Mouse (Mus musculus) liver, embryonic 16.5 days (tissue): Measurements from ENCODE around the gene Rassf6. TPM values are rescaled to one million over a fixed set of nuclear protein-coding genes. Genes with fewer than 3 reads are reported as not detected.

ENCODE experiments used
- ATAC-seq: fragments of 200-750 bp; cut with Nextera tagmentation; 2 replicates; pipeline ENCODE4 v1.8.0; 2017; ENCODE audit warnings: low read depth, mild to moderate bottlenecking, moderate number of reproducible peaks, moderate library complexity
- H3K27ac ChIP-seq: fragments of 300-500 bp; sonication (generic); 2 replicates; pipeline ENCODE4 v1.5.1; 2014; ENCODE audit warnings: mild to moderate bottlenecking, low read length
- H3K27me3 ChIP-seq: fragments of 300-500 bp; sonication (generic); 2 replicates; pipeline ENCODE4 v1.6.1; 2014; ENCODE audit warnings: low read depth, low read length, mixed read lengths; ENCODE audit not compliant: control insufficient read depth, insufficient read depth
- H3K36me3 ChIP-seq: fragments of 300-500 bp; sonication (generic); 2 replicates; pipeline ENCODE4 v1.6.1; 2014; ENCODE audit warnings: mild to moderate bottlenecking; ENCODE audit not compliant: control insufficient read depth, insufficient read depth
- H3K4me1 ChIP-seq: fragments of 300-500 bp; sonication (generic); 2 replicates; pipeline ENCODE4 v1.6.1; 2014; ENCODE audit warnings: low read depth, low read length, mixed read lengths; ENCODE audit not compliant: control insufficient read depth
- H3K4me2 ChIP-seq: fragments of 300-500 bp; sonication (generic); 2 replicates; pipeline ENCODE4 v1.6.1; 2014; ENCODE audit warnings: low read depth, low read length, mixed read lengths
- H3K4me3 ChIP-seq: fragments of 300-500 bp; sonication (generic); 2 replicates; pipeline ENCODE4 v1.5.1; 2014; ENCODE audit warnings: low read depth, mild to moderate bottlenecking, low read length
- H3K9ac ChIP-seq: fragments of 300-500 bp; sonication (generic); 2 replicates; pipeline ENCODE4 v1.6.1; 2014; ENCODE audit warnings: low read depth, low read length
- H3K9me3 ChIP-seq: fragments of 300-500 bp; sonication (generic); replicated peaks from 2 replicates; pipeline ENCODE4 v1.6.1; 2016; ENCODE audit warnings: low read length; ENCODE audit not compliant: control insufficient read depth
- WGBS: fragments of 180-500 bp; shearing (Covaris S2); extraction: QIAGEN DNeasy Blood & Tissue Kit; methylation state at CpG from one replicate; pipeline ENCODE4 v1.1.7; 2014; ENCODE audit not compliant: insufficient replicate concordance; 5-methylcytosine and 5-hydroxymethylcytosine counted together
- polyA plus RNA-seq: library from polyadenylated mRNA; unstranded; fragments of >200 nt; fragmentation: Nextera tagmentation; extraction: Ambion mirVana; gene quantifications from 2 replicates; pipeline ENCODE4 v1.2.1, GENCODE M21; 2015

Rassf6 gene
- polyA plus RNA-seq, 1 experiment from 2014 or later = 6.7 TPM

- Histone ChIP-seq H3K9ac (no peak overlapping the region), H3K36me3 (no peaks in the 10 kb centered on the region), H3K4me2 (no peak overlapping the region), H3K9me3 (no peaks in the 10 kb centered on the region), H3K27ac (no peak overlapping the region), H3K27me3 (no peaks in the 10 kb centered on the region), H3K4me3 (no peak overlapping the region), H3K4me1 (no peaks in the 10 kb centered on the region)
- no peak for ATAC-seq
- 71% methylated on average over 6 of the region's 6 CpGs for WGBS
Measured at GRCm38 (mm10) chr5:90656681-90657080, 16.2 kb upstream of the Rassf6 start.

GRCm38 (mm10) chr5:90655891-90656290, 15.4 kb upstream of the Rassf6 start:
- Histone ChIP-seq H3K9me3 (no peaks in the 10 kb centered on the region), H3K9ac (no peak overlapping the region), H3K4me1 (no peaks in the 10 kb centered on the region), H3K27me3 (no peaks in the 10 kb centered on the region), H3K27ac (no peak overlapping the region), H3K4me3 (no peak overlapping the region), H3K36me3 (no peaks in the 10 kb centered on the region), H3K4me2 (no peak overlapping the region)
- WGBS = 65% methylated on average over 13 of the region's 13 CpGs
- ATAC-seq = no peak

- ATAC-seq = no peak
- no peak overlapping the region for H3K4me3 ChIP-seq
- no peaks in the 10 kb centered on the region for H3K9me3 ChIP-seq
- no peak overlapping the region for H3K27ac ChIP-seq
- no peak overlapping the region for H3K4me2 ChIP-seq
- H3K36me3 ChIP-seq = no peaks in the 10 kb centered on the region
- H3K9ac ChIP-seq = no peak overlapping the region
- no peaks in the 10 kb centered on the region for H3K27me3 ChIP-seq
- no peaks in the 10 kb centered on the region for H3K4me1 ChIP-seq
- 28% methylated on average over 5 of the region's 5 CpGs for WGBS
Measured at GRCm38 (mm10) chr5:90654798-90655197, 14.3 kb upstream of the Rassf6 start.

- Histone ChIP-seq H3K36me3 (no peaks in the 10 kb centered on the region), H3K4me3 (no peak overlapping the region), H3K4me1 (no peaks in the 10 kb centered on the region), H3K27me3 (no peaks in the 10 kb centered on the region), H3K4me2 (no peak overlapping the region), H3K9me3 (no peaks in the 10 kb centered on the region), H3K9ac (no peak overlapping the region), H3K27ac (no peak overlapping the region)
- WGBS = 3% methylated on average over 3 of the region's 3 CpGs
- ATAC-seq = no peak
Measured at GRCm38 (mm10) chr5:90652724-90653123, 12.3 kb upstream of the Rassf6 start.

GRCm38 (mm10) chr5:90650466-90651150, 10.2 kb upstream of the Rassf6 start:
- Histone ChIP-seq H3K36me3 (no peaks in the 10 kb centered on the region), H3K9me3 (no peaks in the 10 kb centered on the region), H3K27me3 (no peaks in the 10 kb centered on the region), H3K4me1 (no peaks in the 10 kb centered on the region), H3K9ac (no peak overlapping the region), H3K27ac (no peak overlapping the region), H3K4me3 (no peak overlapping the region), H3K4me2 (no peak overlapping the region)
- WGBS = 59% methylated on average over 5 of the region's 5 CpGs
- ATAC-seq = no peak

- no peaks in the 10 kb centered on the region for H3K36me3 ChIP-seq
- no peak overlapping the region for H3K4me2 ChIP-seq
- H3K9ac ChIP-seq = no peak overlapping the region
- H3K27ac ChIP-seq = no peak overlapping the region
- no peak for ATAC-seq
- H3K4me1 ChIP-seq = no peaks in the 10 kb centered on the region
- no peaks in the 10 kb centered on the region for H3K27me3 ChIP-seq
- no peaks in the 10 kb centered on the region for H3K9me3 ChIP-seq
- H3K4me3 ChIP-seq = no peak overlapping the region
- 65% methylated on average over 5 of the region's 5 CpGs for WGBS
Measured at GRCm38 (mm10) chr5:90647473-90647872, 7.0 kb upstream of the Rassf6 start.

- no peak overlapping the region for H3K4me2 ChIP-seq
- no peaks in the 10 kb centered on the region for H3K36me3 ChIP-seq
- no peak overlapping the region for H3K27ac ChIP-seq
- no peak for ATAC-seq
- no peaks in the 10 kb centered on the region for H3K9me3 ChIP-seq
- WGBS = 63% methylated on average over 5 of the region's 5 CpGs
- no peaks in the 10 kb centered on the region for H3K27me3 ChIP-seq
- no peaks in the 10 kb centered on the region for H3K4me1 ChIP-seq
- H3K9ac ChIP-seq = no peak overlapping the region
- no peak overlapping the region for H3K4me3 ChIP-seq
Measured at GRCm38 (mm10) chr5:90646398-90646797, 5.9 kb upstream of the Rassf6 start.

GRCm38 (mm10) chr5:90645579-90645978, 5.1 kb upstream of the Rassf6 start:
- H3K4me2 ChIP-seq = no peak overlapping the region
- H3K27me3 ChIP-seq = no peaks in the 10 kb centered on the region
- H3K9me3 ChIP-seq = no peaks in the 10 kb centered on the region
- H3K36me3 ChIP-seq = no peaks in the 10 kb centered on the region
- no peak overlapping the region for H3K9ac ChIP-seq
- no peak overlapping the region for H3K27ac ChIP-seq
- no peaks in the 10 kb centered on the region; the same call in 1 of the 2 replicates for H3K4me1 ChIP-seq
- H3K4me3 ChIP-seq = no peak overlapping the region
- no peak for ATAC-seq
- WGBS = 69% methylated on average over 3 of the region's 3 CpGs

- Histone ChIP-seq H3K36me3 (no peaks in the 10 kb centered on the region), H3K4me2 (peak overlapping the region; percentile 52), H3K4me3 (peak overlapping the region; percentile 56), H3K9me3 (no peaks in the 10 kb centered on the region), H3K27ac (peak overlapping the region; percentile 82), H3K9ac (no peak overlapping the region), H3K27me3 (no peaks in the 10 kb centered on the region), H3K4me1 (no peaks in the 10 kb centered on the region; the same call in 1 of the 2 replicates)
- ATAC-seq = peak; percentile 63
- WGBS = 50% methylated on average over 10 of the region's 10 CpGs
Measured at GRCm38 (mm10) chr5:90641218-90641610, 757 bp upstream of the Rassf6 start.
